Mouse (Mus musculus) hindbrain, embryonic 16.5 days (tissue): ENCODE results near the gene Ciao2b. TPM values are rescaled to one million over a fixed set of nuclear protein-coding genes. Genes with fewer than 3 reads are reported as not detected.

Experiments
- ATAC-seq: fragments of 200-750 bp; cut with Nextera tagmentation; 2 replicates; pipeline ENCODE4 v1.8.0; 2017; ENCODE audit warnings: moderate TSS enrichment, moderate library complexity
- H3K27ac ChIP-seq: fragments of 300-500 bp; sonication (generic); 2 replicates; pipeline ENCODE4 v1.5.1; 2014; ENCODE audit warnings: low read depth, mild to moderate bottlenecking, control low read depth, low read length, moderate library complexity
- H3K27me3 ChIP-seq: fragments of 300-500 bp; sonication (generic); replicated peaks from 2 replicates; pipeline ENCODE4 v1.6.1; 2014; ENCODE audit warnings: low read length; ENCODE audit not compliant: control insufficient read depth, insufficient read depth
- H3K36me3 ChIP-seq: fragments of 300-500 bp; sonication (generic); 2 replicates; pipeline ENCODE4 v1.6.1; 2014; ENCODE audit warnings: mild to moderate bottlenecking, low read length, moderate library complexity, mixed read lengths; ENCODE audit not compliant: control insufficient read depth, insufficient read depth
- H3K4me1 ChIP-seq: fragments of 300-500 bp; sonication (generic); 2 replicates; pipeline ENCODE4 v1.6.1; 2014; ENCODE audit warnings: low read depth, low read length; ENCODE audit not compliant: control insufficient read depth, insufficient read depth
- H3K4me2 ChIP-seq: fragments of 300-500 bp; sonication (generic); 2 replicates; pipeline ENCODE4 v1.6.1; 2014; ENCODE audit warnings: mild to moderate bottlenecking, low read length, control low read depth, moderate library complexity
- H3K4me3 ChIP-seq: fragments of 300-500 bp; sonication (generic); 2 replicates; pipeline ENCODE4 v1.5.1; 2014; ENCODE audit warnings: mild to moderate bottlenecking, low read length, control low read depth, moderate library complexity
- H3K9ac ChIP-seq: fragments of 300-500 bp; sonication (generic); 2 replicates; pipeline ENCODE4 v1.6.1; 2014; ENCODE audit warnings: low read depth, mild to moderate bottlenecking, control low read depth, low read length, moderate library complexity
- H3K9me3 ChIP-seq: fragments of 300-500 bp; sonication (generic); 2 replicates; pipeline ENCODE4 v1.6.1; 2014; ENCODE audit warnings: mild to moderate bottlenecking, low read length, moderate library complexity; ENCODE audit not compliant: control insufficient read depth
- WGBS: fragments of 180-500 bp; shearing (Covaris S2); extraction: QIAGEN DNeasy Blood & Tissue Kit; methylation state at CpG from one replicate; pipeline ENCODE4 v1.1.7; 2014; 5-methylcytosine and 5-hydroxymethylcytosine counted together
- polyA plus RNA-seq: library from polyadenylated mRNA; unstranded; fragments of >200 nt; fragmentation: Nextera tagmentation; extraction: Ambion mirVana; gene quantifications from 2 replicates; pipeline ENCODE4 v1.2.1, GENCODE M21; 2015

Gene Ciao2b
- polyA plus RNA-seq, 1 experiment from 2014 or later: 136 TPM

DNA sequence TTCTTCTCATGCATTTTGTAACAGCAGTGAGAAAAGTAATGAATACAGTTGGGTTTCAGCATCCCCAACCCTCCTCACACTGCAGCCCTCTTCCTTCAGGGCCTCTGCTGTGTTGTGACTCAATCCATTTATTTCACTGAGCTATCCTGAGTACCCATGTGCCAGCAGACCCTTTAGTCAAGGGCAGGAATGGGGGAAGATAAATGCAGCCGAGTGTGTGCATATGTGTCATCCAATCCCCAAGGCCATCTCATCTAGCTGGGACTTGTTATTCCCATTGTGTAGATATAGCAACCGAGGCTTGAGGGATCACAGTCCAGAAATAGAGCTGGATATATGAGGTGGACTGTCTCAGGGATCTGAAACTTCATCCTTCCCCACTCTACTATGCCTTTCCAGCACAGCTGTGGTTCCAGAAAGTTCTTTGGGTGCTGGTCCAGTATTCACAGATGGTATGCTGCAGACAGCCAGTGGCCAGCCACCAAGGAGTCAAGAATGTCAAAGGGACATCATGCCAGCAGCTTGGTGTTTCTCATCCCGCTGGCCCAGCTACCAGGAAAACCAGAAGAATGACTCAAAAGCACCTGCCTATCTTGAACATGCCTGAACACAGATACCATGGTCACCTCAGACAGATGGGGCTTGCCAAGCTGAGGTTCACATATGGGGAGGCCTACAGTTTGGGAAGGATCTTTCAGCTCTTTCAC lies 6.6 kb downstream of the Ciao2b start:
- H3K4me3 ChIP-seq: no peak overlapping the region
- H3K4me2 ChIP-seq: no peak overlapping the region
- ATAC-seq: no peak
- H3K27me3 ChIP-seq: peaks cover 3% of the 10 kb centered on the region
- WGBS: 98% methylated on average over 3 of the region's 3 CpGs
- H3K9ac ChIP-seq: no peak overlapping the region
- no peak overlapping the region for H3K27ac ChIP-seq
- H3K4me1 ChIP-seq: peaks cover 8% of the 10 kb centered on the region
- H3K9me3 ChIP-seq: no peaks in the 10 kb centered on the region
- H3K36me3 ChIP-seq: peaks cover 12% of the 10 kb centered on the region

DNA sequence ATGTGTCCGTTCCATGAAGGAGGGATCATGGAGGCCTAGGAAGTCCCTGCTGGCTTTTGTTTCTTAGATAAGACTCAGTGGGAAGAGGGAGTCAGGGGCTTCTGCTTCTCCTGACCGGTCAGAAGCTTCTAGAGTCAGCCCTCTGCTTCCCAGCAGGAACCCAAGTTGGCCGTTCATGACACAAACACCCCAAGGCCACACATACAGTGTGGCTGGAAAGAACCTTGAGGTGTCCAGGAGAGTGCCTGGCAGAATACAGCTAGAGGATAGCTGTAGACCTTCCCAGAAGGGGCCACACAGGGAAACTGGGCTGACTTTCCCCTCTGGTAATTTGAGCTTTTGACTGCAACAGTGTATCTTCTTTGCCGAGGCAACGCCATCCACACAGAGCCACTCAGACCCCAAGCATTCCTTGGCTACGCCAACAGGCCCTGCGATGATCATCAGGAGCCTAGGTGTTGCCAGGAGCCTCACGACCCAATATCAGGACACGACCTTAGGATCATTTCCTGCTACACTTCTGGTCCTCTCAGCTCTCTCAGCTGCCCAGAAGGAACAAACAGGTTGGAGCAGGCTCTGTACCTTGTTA lies 8.5 kb downstream of the Ciao2b start:
- Histone ChIP-seq H3K27me3 (peaks cover 13% of the 10 kb centered on the region), H3K4me2 (no peak overlapping the region), H3K9me3 (no peaks in the 10 kb centered on the region), H3K36me3 (peaks cover 9% of the 10 kb centered on the region; the same call in 1 of the 2 replicates), H3K27ac (no peak overlapping the region), H3K4me1 (peaks cover 7% of the 10 kb centered on the region), H3K4me3 (no peak overlapping the region), H3K9ac (no peak overlapping the region)
- WGBS: 69% methylated on average over 9 of the region's 9 CpGs
- no peak for ATAC-seq

DNA sequence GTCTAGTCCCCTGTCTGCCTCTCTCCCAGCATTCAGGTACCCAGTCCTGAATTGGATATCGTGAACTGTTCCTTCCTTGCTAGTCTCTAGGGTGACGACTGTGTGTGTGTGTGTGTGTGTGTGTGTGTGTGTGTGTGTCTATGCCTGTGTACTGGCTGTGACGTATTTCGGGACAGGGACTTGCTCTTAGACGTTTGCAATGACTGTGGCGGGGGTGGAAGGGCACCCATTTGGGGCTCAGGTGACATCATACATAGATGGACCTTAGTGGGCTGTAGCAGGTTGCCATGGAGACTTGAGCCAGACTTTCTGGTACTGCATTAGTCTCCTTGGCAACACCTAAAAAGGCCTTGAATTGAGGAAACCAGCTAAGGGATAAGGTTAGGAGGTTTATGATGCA lies 9.3 kb downstream of the Ciao2b start:
- H3K9ac ChIP-seq: no peak overlapping the region
- no peak overlapping the region for H3K4me3 ChIP-seq
- H3K9me3 ChIP-seq: no peaks in the 10 kb centered on the region
- no peak overlapping the region for H3K27ac ChIP-seq
- H3K4me2 ChIP-seq: no peak overlapping the region
- ATAC-seq: peak; percentile 75
- 56% methylated on average over 6 of the region's 6 CpGs for WGBS
- H3K36me3 ChIP-seq: peaks cover 9% of the 10 kb centered on the region; the same call in 1 of the 2 replicates
- peaks cover 13% of the 10 kb centered on the region for H3K27me3 ChIP-seq
- H3K4me1 ChIP-seq: peaks cover 7% of the 10 kb centered on the region

DNA sequence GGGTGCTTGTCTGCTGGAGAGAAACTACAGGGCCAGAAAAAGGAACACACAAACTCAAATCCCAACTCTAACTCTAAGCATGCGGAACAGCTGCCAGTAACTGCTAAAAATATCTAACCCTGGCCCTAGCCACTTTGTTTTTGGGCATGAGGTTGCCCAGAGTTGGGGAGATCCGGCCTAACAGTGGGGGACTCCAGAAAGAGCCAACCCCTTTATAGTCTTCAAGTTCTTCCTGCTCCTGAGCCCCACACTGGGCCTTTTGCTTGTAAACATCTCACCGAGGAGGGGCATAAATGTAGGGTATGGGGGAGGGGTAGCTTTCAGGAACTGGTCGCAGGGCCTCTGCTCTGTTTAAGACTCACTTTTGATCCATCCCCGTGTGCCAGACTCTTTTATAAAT lies 9.8 kb downstream of the Ciao2b start:
- H3K4me3 ChIP-seq: no peak overlapping the region
- WGBS: 26% methylated on average over 5 of the region's 5 CpGs
- peaks cover 7% of the 10 kb centered on the region for H3K4me1 ChIP-seq
- peaks cover 9% of the 10 kb centered on the region; the same call in 1 of the 2 replicates for H3K36me3 ChIP-seq
- H3K4me2 ChIP-seq: no peak overlapping the region
- H3K27me3 ChIP-seq: peaks cover 13% of the 10 kb centered on the region
- ATAC-seq: no peak
- no peak overlapping the region for H3K9ac ChIP-seq
- no peaks in the 10 kb centered on the region for H3K9me3 ChIP-seq
- no peak overlapping the region for H3K27ac ChIP-seq

DNA sequence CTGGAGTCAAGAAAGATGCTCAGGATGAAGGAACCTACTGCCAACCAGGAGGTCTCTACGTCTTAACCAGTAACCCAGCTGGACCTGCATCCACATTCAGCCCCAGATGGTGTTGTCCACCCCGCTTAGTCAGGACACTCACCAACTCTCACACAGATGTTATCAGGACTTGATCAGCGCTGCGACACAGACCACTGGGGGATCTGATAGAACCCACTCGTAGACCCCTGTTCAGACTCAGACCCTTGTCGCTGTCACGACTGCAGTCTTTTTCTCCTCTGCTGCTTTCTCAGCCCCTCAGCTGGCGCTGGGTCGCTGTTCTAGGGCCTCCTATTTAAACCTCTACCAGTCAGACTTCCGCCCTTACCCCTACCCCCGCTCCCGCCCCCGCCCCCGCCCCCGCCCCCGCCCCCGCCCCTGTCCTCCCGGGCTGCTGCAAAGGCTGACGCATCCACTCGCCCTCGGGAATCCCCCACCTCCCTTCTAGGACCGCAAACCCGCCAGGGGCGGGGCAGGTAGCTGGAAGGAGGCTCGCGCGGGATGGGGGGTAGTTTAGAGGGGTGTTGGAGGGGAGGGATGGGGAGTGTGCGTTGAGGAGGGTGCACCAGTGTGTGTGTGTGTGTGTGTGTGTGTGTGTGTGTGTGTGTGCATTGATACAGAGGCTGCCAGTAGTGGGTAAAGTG lies 10.6 kb downstream of the Ciao2b start, which contains the start of gene Rrad:
Gene Rrad (minus strand): TSS at position 347 of the 683 bp plus-strand sequence.
- Histone ChIP-seq H3K9ac (peak within 1 kb of the TSS; percentile 56), H3K4me1 (peaks cover 7% of the 10 kb centered on the region), H3K27me3 (peaks cover 13% of the 10 kb centered on the region), H3K27ac (no peak within 1 kb of the TSS), H3K4me2 (peak within 1 kb of the TSS; percentile 64), H3K9me3 (no peaks in the 10 kb centered on the region), H3K4me3 (peak within 1 kb of the TSS; percentile 39), H3K36me3 (peaks cover 9% of the 10 kb centered on the region; the same call in 1 of the 2 replicates)
- WGBS: under 1% methylated on average over 21 of the region's 28 CpGs
- peak; percentile 38 for ATAC-seq

DNA sequence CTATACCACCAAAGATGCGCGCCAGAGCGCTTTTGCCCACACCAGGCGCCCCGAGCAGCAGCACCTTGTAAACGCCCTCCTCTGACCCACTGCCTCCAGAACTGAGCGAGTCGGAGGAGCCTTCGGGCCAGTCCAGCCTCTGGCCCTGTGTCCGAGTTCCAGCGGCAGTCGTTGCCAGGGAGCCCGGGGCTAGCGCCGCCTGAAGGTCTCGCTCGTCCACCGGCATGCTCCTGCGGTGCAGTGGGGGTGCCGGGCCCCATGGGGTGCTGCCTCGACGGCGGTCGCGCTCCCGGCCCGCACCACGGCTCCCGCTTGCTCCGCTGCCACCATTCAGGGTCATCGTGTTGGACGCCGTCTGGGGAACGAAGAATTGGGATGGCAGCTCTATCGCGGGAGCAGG lies 11.2 kb downstream of the Ciao2b start:
- H3K36me3 ChIP-seq: peaks cover 5% of the 10 kb centered on the region; the same call in 1 of the 2 replicates
- peak overlapping the region; percentile 39 for H3K4me3 ChIP-seq
- H3K9me3 ChIP-seq: no peaks in the 10 kb centered on the region
- H3K27me3 ChIP-seq: peaks cover 13% of the 10 kb centered on the region
- no peak for ATAC-seq
- no peak overlapping the region for H3K27ac ChIP-seq
- H3K9ac ChIP-seq: peak overlapping the region; percentile 56
- under 1% methylated on average over 29 of the region's 36 CpGs for WGBS
- H3K4me2 ChIP-seq: peak overlapping the region; percentile 64
- peaks cover 7% of the 10 kb centered on the region for H3K4me1 ChIP-seq

DNA sequence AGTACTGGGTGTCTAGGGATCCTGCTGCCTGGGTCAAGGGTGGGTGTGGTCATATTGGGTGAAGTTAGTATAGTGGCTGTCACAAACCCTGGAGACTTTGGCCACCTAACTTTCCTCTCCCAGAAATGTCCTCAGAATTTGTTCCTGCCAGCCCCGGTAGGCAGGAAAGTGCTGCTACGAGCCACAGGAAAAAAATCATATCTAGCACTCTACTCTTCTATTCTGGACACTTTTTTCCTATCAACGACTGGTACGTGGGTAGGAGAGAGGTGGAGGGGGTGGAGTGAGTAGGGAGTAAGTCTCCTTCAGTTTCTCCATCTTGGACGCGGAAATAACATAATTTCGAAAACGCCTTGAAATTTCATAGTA lies 11.7 kb downstream of the Ciao2b start:
- WGBS: 43% methylated on average over 8 of the region's 8 CpGs
- peak overlapping the region; percentile 64 for H3K4me2 ChIP-seq
- peaks cover 2% of the 10 kb centered on the region; the same call in 1 of the 2 replicates for H3K36me3 ChIP-seq
- H3K27ac ChIP-seq: no peak overlapping the region
- H3K9ac ChIP-seq: no peak overlapping the region
- H3K9me3 ChIP-seq: no peaks in the 10 kb centered on the region
- peak overlapping the region; percentile 39 for H3K4me3 ChIP-seq
- H3K4me1 ChIP-seq: peaks cover 7% of the 10 kb centered on the region
- ATAC-seq: no peak
- peaks cover 13% of the 10 kb centered on the region for H3K27me3 ChIP-seq

DNA sequence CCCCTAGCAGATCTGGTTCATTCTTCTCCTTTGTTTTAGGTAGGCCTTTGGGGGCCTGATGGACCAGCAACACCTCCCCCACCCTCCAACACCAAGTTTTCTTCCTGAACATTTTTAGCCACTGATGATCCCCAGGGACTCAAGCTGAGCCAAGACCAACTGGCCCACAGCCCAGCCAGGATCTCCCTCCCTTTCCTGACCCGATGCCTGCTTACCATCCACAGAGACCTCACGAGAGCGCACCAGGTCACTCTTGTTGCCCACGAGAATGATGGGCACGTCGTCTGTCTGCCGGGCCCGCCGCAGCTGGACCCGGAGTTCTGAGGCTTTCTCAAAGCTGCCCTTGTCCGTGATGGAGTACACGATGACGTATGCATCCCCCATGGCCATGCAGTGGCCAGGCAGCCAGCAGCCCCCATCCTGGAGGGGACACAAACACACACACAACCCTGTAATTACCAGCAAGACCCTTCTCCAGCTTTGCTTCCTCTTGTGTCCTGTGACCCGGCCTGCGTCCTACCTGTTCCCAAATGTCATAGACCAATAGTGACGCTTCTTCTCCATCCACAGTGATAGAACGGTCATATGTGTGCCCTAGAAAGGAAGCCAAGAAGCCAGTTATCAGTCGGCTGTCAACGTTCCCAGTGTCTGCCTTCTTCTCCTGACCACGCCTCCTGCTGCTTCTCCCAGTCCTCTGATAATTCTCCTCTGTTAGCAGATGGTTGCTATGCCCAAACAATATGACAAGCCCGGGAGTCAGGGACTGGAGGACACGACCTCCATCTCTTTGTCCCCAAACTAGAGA lies 12.3 kb downstream of the Ciao2b start:
- Histone ChIP-seq H3K4me2 (no peak overlapping the region), H3K27me3 (peaks cover 13% of the 10 kb centered on the region), H3K9me3 (no peaks in the 10 kb centered on the region), H3K9ac (no peak overlapping the region), H3K27ac (no peak overlapping the region), H3K4me1 (peaks cover 7% of the 10 kb centered on the region), H3K4me3 (no peak overlapping the region; the same call in 1 of the 2 replicates), H3K36me3 (no peaks in the 10 kb centered on the region)
- WGBS: 78% methylated on average over 22 of the region's 22 CpGs
- ATAC-seq: no peak
